Mouse (Mus musculus) heart, postnatal 10 days (tissue): ENCODE measurements around the gene Fer. TPM values are rescaled to one million over a fixed set of nuclear protein-coding genes. Genes with fewer than 3 reads are reported as not detected.
A peak's percentile ranks its signal among the peaks of the same experiment; 100 is the strongest.

ENCODE experiments used
- DNase-seq, 2 experiments: peaks; one replicate each; pipeline ENCODE4 v3.0.0; 2021
- intact Hi-C: fragments of 180-260 bp; cut with DNase I; formaldehyde crosslinking; loops from one replicate; pipeline ENCODE4 v1.15.1; 2025
- total RNA-seq, 2 experiments: library from RNA; stranded (reverse); gene quantifications; 2 replicates each; pipeline ENCODE4 v1.2.3; 2021

Gene Fer
- total RNA-seq, 2 experiments from 2014 or later: 23.4 to 25.3 TPM

DNA sequence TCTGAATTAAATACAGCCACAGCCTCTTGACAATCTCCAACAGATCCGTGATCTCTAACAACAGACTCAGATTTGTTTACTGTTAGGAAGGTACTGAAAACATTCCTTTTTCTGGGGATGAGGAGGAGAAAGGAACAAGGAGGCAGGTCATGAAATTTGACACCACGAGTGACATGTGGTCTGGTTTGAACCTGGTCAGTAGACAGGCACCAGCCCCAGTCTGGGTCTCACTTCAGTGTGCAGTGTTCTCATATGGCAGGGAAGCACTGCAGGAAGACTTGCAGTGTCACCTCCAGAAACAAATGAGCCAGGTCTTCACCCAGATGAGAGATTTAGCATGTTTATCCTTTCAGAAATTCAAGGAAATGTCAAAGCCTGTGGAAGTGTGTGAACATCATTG lies 266.9 kb downstream of the Fer start:
- no peak for DNase-seq
- intact Hi-C loops: loop anchor here (5.0 to 10.0 kb wide), 2 partner anchors 32 to 475 kb away; partner anchors contain the start of gene Man2a1

DNA sequence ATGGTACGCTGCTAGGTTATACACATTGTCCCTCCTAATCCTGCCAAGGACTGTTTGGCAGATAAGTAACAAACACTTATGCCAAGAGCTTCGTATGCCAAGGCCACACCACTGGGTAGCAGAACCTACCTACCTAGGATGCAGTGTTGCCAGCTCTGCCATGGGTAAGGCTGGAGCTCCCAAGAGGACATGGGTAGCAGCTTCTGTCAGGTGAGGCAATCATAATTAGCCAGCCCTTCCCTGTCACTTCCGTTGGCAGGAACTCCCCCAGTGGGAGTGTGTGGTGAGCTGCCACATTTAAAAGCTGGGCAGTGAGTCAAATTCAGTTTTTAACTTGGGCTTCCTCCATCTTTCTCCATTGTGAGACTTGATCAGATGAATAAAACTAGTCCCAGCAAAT lies 267.5 kb downstream of the Fer start:
- DNase-seq: peak; percentile 50 to 61
- intact Hi-C loops: loop anchor here (5.0 kb wide), 1 partner anchor 33 kb away; no protein-coding TSS in a partner anchor

DNA sequence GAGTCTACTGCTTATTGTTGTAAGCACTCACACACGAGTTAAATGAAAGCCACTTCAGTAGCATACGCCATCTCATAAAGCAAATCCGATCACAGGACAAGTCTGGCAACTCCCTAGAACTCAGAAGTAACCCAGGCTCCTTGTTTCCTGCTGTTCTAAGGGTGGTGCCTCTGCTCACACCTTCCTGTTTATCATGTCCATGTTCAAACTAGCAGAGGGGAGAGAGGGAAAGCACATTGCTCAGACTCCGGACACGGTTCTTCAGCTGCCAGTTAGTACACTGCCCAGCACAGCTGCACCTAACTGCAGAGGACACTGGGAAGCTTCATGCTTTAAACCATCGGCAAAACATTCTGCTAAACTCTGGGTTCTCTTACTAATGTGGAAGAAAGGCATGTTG lies 269.3 kb downstream of the Fer start:
- intact Hi-C loops: loop anchor here (5.0 kb wide), 1 partner anchor 35 kb away; no protein-coding TSS in a partner anchor
- no peak for DNase-seq

DNA sequence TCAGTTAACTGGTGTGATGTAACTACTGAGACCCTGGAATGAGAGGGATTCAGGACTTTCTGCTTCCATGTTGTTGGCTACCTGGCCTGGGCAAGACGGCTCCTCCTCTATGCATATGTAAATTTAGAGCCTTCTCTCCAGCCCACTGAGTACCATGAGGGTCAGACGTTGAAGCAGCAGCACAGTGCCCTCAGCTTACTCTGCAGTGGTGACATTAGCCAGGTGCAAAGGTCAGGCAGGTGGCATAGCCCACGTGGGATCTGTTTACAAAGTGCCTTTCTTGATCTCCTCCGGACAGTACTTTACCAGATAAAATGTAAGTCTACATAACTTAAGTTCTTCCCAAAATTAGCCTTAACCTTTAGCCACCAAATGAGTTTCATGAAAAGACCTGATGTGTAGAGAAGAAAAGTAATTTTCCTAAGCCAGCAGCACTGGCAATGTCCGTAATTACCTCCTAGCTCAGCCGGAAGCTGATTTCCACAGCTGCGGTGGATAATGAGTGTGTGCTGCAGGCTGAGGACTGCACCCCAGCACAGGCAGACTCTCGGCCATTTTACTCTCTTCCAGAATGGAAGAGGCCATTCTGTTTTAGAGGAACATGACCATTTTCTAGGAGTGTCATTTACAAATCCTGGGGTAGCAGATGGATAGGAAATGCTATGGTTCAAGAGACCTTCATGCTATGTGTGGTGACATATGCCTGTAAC lies 273.2 kb downstream of the Fer start:
- no peak for DNase-seq
- intact Hi-C loops: no loop called here

DNA sequence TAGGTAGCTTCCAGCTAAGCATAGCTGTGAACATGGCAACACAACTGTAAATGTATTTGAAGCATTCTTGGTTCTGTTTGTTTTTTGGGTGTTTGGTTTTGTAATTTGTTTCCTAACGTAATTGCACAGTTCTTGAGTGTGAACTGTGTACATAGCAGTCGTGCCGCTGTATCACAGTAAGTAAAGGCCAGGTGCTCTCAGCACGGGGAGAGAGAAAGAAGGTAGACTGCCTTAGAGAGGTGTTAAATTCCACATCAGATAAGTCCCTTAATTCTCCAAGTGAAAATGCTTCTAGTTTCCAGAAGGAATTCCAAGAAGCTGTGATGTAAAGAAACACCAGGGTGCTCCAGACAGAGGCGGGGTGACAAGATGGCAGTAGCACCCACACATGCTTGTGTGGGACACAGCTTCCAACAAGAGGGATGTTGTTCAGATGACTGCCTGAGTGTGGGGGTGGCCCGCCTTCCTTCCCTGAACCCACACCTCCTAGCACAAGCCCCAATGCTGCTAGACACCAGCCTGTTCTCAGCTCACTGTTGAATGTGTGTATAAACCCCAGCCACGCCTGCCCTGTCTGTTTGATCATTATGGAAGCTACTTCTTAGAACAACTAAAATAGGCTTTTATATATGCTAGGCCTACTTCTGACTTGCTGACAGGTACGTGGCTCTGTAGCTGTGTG lies 275.3 kb downstream of the Fer start:
- DNase-seq: no peak
- intact Hi-C loops: no loop called here

DNA sequence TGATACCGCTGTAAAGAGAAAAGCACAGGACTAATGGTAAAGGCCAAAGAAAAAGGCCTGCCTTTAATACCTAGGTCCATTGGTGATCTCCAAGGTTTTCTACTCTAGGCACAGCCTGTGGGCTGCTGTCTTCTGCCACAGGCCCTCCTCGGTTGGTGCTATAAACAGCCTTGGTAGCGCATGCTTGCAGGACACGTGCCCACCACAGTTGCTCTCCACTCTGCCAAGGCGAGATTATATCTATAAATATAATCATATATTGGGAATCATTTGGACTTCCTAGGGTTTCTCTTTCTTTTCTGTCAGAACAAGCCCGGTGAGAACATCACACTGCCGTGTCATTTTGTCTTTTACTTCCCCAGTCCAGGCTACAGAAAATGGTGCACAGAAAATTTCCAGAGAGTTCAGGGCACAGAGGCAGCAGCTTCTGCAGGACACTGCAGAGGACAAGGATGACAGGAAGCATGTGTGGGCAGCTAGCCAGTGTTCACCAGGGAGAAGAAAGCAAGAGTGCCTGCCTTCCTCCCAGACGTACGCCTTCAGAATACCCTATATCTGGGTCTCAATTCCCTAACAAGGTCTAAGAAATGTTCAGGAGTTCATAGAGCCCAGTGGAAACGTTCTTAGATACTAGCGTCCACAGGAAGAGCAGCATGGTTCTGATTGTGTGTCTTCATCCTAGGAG lies 276.5 kb downstream of the Fer start:
- DNase-seq: no peak
- intact Hi-C loops: no loop called here

DNA sequence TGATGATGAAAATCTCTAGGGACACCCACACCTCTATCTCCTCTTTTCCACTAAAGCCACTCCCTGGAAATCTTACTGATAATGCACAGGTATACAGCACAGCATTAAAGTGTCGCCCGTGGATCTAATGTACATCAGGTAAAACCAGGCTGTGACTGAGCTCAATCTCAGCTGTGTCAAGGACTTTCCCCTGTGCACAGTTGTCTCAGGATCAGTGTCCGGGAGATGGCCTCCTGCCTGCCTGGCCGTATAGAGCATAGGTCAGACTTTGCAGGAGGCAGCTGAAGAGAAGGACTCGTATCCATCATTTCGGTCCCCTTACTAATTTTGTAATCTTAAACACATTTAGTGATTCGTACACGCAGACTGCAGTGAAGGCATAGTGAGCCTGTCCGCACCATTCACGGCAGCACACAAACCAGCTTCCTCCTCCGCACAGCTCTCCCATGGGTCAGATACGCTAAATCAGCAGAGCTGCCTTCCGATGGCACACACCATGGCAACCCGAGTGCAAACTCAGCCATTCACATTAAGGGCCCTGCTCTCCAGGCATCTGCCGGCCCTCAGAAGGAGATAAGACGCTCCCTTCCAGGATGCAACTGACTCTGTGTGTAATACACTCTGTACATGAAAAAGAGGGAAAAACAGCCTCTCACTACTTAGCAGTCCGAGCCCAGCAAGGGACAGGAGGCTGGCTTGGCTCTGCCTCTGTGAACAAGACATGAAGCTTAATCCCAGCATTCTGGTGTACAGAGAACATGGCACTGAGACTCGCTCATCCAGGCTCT lies 277.4 kb downstream of the Fer start:
- no peak for DNase-seq
- intact Hi-C loops: no loop called here

DNA sequence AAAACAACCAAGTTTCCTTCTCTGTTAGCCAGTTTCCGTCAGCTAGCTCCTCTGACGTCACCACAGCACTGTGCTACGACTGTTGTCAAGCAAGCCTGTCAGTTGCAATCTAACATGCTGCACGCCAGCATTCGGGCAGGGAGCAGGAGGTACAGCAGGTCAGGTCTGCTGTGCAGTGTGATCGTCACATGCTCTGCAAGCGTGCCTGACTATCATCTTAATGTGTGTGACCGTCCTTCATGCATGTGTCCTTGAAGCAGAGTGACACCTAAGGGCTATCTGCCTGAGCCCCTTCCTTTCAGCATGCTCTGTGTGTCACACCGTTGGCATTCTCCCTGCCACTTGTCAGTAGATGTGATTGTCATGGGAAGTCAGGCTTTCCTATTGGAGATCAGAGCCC lies 279.0 kb downstream of the Fer start:
- DNase-seq: peak; percentile 44
- intact Hi-C loops: no loop called here

DNA sequence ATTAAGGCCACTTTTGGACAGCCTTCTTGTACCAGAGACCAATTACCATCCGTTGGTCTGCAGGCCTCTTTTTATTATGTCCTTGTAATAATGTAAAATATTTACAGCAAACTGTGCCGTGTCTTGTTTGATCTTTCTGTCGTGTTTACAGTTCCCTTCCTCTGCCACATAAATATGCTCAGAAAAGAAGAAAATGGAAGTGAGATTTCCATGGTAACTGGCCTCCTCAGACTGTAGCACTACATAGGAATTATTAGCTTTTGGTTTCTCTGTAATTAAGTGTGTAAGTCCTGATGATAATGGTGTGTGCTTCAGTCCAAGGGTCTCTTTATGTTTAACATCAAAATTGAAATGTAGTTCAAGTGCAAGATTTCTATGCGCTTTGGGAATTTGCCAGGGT lies 283.5 kb downstream of the Fer start:
- no peak for DNase-seq
- intact Hi-C loops: no loop called here

DNA sequence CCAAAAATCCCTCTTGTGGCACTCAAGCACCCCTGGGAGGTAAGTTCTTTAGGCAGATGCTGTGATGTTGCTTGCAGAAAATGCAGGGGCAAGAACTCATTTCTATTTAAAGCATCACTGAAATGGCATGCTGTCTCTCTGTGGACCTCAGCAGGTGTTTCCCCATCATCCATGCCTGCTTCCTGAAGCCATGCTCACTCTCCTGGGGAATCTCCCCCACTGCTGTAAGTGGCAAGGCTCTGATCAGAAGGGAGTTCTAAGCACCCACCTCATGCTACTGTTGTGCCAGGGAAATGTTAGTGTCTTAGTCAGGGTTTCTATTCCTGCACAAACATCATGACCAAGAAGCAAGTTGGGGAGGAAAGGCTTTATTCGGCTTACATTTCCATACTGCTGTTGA lies 287.9 kb downstream of the Fer start:
- intact Hi-C loops: no loop called here
- DNase-seq: no peak

DNA sequence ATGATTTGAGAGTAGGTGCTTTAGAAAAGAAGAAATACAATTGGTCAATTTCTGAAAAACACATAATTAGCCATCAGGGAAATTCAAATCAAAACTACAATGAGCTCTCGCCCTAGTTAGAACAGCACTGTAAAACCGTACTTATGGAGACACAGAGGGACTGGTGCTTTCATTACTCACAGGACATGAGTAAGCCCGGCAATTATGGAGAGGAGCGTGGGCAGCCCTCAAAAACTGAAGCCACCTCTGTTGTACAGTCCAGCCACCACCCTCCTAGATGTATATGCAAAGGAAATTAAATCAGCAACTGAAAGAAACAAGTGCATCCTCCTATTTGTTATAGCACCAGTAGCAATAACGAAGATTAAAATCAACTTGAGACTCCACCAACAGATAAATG lies 304.9 kb downstream of the Fer start:
- no peak for DNase-seq
- intact Hi-C loops: no loop called here

DNA sequence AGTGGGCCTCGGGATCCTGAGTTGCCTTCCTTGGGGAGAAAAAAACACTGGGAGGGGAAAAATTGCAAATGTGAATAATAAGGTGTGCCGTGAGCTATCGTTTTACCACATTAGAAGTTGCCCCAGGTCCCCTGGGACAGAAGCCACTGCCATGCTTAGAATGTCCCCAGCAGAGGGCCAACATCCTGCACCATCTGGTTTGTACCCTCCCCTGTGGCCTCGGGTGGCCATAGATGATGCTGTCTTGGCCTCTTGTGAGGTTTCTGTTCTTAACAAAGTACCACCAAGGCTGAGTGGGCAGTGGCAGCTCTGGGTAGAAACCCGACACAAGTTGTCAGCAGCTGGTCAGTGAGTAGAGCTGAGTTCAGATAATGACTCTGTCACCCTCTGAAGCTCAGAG lies 307.2 kb downstream of the Fer start:
- no peak for DNase-seq
- intact Hi-C loops: no loop called here

DNA sequence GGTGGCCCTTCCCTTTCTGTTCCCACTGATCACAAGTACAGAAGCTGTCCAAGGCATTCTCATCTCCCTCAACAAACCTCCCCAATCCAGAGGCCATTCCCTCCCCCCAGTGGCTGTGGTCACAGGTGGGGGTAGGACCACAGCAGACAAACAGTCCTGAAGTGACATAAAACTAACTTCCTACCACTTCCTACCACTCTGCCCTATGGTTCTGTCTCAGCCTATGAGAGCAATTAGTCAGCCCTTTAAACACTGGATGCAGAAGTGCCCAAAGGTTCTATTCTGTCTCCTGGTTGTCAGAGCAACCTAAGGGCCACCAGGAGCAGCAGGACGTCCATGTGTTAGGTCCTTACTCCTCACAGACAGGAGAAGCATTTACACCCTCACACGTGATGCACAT lies 309.6 kb downstream of the Fer start:
- intact Hi-C loops: no loop called here
- no peak for DNase-seq

DNA sequence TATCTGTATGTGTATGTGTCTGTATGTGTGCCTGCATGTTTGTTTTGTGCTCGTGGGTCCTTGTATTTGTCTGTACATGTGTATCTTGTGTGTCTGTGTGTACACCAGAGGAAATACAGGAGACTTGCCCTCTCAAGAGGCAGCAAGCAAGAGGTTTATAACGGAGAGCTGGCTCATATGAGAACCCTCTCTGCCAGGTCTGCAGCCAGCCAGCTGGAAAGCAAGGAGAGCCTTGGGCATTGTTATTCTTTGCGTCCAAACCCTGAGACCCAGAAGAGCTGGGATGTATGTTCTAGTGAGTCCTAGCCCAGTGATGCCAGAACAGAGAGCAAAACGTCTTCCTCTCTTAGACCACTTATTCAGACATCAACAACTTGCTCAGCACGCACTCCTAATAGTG lies 317.7 kb downstream of the Fer start:
- intact Hi-C loops: no loop called here
- no peak for DNase-seq

DNA sequence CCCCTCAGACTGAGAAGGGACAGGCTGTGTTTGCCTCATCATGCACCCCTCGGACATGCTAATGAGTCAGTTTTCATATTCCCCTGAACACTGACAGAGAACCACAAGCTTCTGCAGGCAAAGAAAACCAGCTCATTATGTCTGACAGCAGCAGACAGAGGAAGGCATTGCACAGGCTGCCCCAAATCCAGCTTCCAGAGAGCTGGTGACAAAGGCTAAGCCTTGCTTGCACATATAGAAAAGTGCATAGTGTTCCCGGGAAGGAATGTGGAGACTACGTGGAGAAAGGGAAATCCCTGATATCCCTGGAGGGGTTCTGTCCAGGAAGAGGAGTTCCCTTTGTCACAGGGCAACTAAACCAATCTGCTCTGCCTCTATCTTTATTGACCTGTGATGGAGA lies 318.4 kb downstream of the Fer start:
- intact Hi-C loops: no loop called here
- no peak for DNase-seq

DNA sequence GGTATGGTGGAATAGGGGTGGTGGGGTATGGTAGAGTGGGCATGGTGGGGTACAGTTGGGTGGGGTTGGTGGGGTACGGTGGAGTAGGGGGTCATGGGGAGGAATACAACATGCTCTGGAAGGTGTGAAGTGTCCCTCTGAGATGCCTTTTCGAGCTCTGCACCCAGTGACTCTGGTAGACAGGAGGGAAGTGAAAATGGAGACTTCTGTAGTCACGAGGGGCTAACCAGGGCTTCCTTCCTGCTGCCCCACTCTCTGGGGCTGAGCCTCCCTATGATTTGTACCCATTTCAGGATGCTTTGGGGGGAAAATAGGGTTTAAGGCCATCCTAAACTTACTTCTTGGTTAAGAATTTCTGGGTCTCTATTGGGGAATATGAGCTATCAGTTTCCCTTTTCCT lies 319.7 kb downstream of the Fer start:
- DNase-seq: no peak
- intact Hi-C loops: no loop called here

DNA sequence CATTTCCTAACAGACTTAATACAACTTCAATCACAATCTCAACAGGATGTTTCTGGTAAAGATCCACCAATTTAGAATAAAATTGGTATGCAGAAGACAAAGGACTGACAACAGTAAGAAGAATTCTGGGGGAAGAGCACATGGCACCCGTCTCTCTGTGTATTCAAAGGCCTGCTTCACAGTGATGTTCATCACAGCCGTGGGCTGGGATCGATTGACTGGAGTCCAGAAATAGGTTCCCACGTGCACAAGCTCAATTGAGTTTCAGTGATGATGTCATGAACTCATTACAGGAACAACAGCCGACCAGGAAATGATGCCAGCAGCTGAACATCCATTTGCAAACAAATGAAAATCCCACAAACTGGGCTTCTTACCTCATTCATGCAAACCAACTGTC lies 320.3 kb downstream of the Fer start:
- DNase-seq: peak in 1 of 2 experiments; percentile 10
- intact Hi-C loops: no loop called here
